In the genomic region with DNA sequence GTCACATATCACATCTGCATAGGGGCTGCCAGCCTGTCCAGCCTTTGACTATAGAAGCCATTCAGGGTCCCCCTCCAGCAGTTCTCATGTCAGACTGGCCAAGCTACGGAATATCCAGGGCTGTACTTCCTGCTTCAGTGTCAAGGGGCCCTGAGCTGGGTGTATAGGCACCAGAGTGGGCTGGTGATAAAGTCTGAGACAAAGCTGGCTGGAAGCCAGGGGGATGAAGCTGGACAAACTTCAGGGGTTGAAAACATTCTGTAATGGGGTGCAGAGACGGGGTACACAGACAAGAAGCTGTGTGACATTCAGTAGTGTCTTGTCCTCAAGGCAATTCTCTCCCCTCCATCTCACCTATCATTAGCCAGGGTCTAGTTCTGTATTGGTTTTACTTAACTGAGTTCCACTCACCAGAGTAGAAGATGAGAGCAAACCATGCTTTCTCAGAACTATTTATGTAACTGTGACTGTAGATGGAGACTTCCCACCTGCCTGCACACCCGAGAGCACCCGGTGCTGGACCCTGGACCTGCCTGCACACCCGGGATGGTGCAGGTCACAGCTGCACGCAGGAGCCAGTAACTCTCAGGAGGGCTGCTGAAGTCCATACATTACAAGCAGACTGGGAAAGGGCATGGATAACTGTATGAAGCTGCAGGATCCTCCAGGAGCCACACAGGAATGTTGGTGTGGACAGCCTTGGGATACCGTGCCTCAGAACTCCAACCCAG, we compare ENCODE assay signal across 8 mouse cellular contexts. TPM values are rescaled to one million over a fixed set of nuclear protein-coding genes. Genes with fewer than 3 reads are reported as not detected.
DNase-seq lines count a peak whose midpoint lies in the region; ATAC-seq and TF ChIP-seq lines count a peak whose summit lies in the region.

No protein-coding gene starts in this region.

- H3K9me3 ChIP-seq in midbrain, postnatal 0 days (ENCODE audit: low read length) = no peaks in the 10 kb centered on the region
- no peaks in the 10 kb centered on the region for H3K9me3 ChIP-seq in midbrain, embryonic 14.5 days (ENCODE audit: control insufficient read depth, low read length)
- H3K9me3 ChIP-seq in heart, embryonic 16.5 days (replicated peaks; ENCODE audit: control insufficient read depth, low read length) = no peaks in the 10 kb centered on the region
- no peaks in the 10 kb centered on the region for H3K9me3 ChIP-seq in limb, embryonic 15.5 days
- no peaks in the 10 kb centered on the region for H3K9me3 ChIP-seq in midbrain, embryonic 16.5 days (replicated peaks; ENCODE audit: control insufficient read depth, low read length, poor library complexity, severe bottlenecking)

- peaks cover 6% of the 10 kb centered on the region; the same call in 1 of the 2 replicates for H3K27me3 ChIP-seq in midbrain, postnatal 0 days (ENCODE audit: insufficient read depth, low read length)
- H3K27me3 ChIP-seq in midbrain, embryonic 14.5 days (ENCODE audit: control insufficient read depth, insufficient read depth, low read length) = no peaks in the 10 kb centered on the region
- no peaks in the 10 kb centered on the region for H3K27me3 ChIP-seq in heart, embryonic 16.5 days (ENCODE audit: control insufficient read depth, insufficient read depth, low read length)
- H3K27me3 ChIP-seq in limb, embryonic 15.5 days = no peaks in the 10 kb centered on the region
- H3K27me3 ChIP-seq in midbrain, embryonic 16.5 days (ENCODE audit: control insufficient read depth, insufficient read depth, low read depth, low read length) = no peaks in the 10 kb centered on the region; the same call in 1 of the 2 replicates

- TF ChIP-seq CTCF in midbrain, postnatal 0 days (IDR thresholded peaks at IDR 0.05) = no peak

- H3K27ac ChIP-seq in midbrain, postnatal 0 days (ENCODE audit: low read depth, low read length) = no peak overlapping the region
- H3K27ac ChIP-seq in midbrain, embryonic 14.5 days (replicated peaks; ENCODE audit: low read depth, low read length) = no peak overlapping the region
- H3K27ac ChIP-seq in heart, embryonic 16.5 days (ENCODE audit: low read length) = peak overlapping the region; percentile 4; the same call in 1 of the 2 replicates
- H3K27ac ChIP-seq in limb, embryonic 15.5 days = no peak overlapping the region
- no peak overlapping the region for H3K27ac ChIP-seq in midbrain, embryonic 16.5 days (ENCODE audit: low read length)

- H3K4me3 ChIP-seq in midbrain, postnatal 0 days (ENCODE audit: low read depth, low read length) = 0 out of 2 replicates have a peak overlapping the region, but pooled peaks have one; percentile 5
- no peak overlapping the region for H3K4me3 ChIP-seq in midbrain, embryonic 14.5 days (replicated peaks; ENCODE audit: low read depth, low read length)
- peak overlapping the region; percentile 60 for H3K4me3 ChIP-seq in heart, embryonic 16.5 days (ENCODE audit: low read length)
- H3K4me3 ChIP-seq in limb, embryonic 15.5 days = no peak overlapping the region; the same call in 1 of the 2 replicates
- no peak overlapping the region for H3K4me3 ChIP-seq in midbrain, embryonic 16.5 days (ENCODE audit: low read depth, low read length)

- no peaks in the 10 kb centered on the region for H3K36me3 ChIP-seq in midbrain, postnatal 0 days (ENCODE audit: insufficient read depth, low read length)
- no peaks in the 10 kb centered on the region for H3K36me3 ChIP-seq in midbrain, embryonic 14.5 days (ENCODE audit: control insufficient read depth, insufficient read depth, low read length)
- H3K36me3 ChIP-seq in heart, embryonic 16.5 days (ENCODE audit: control insufficient read depth, insufficient read depth) = peaks cover 13% of the 10 kb centered on the region
- H3K36me3 ChIP-seq in limb, embryonic 15.5 days = no peaks in the 10 kb centered on the region
- no peaks in the 10 kb centered on the region for H3K36me3 ChIP-seq in midbrain, embryonic 16.5 days (ENCODE audit: control insufficient read depth, insufficient read depth, low read length)

- ATAC-seq in midbrain, postnatal 0 days (ENCODE audit: low FRiP score) = no peak
- ATAC-seq in midbrain, embryonic 14.5 days (ENCODE audit: low FRiP score, low TSS enrichment) = no peak
- no peak for ATAC-seq in heart, embryonic 16.5 days (replicated peaks; ENCODE audit: extremely low read depth, insufficient read depth, low FRiP score)
- no peak; the same call in 1 of the 2 replicates for ATAC-seq in limb, embryonic 15.5 days (ENCODE audit: insufficient number of reproducible peaks, low FRiP score, low TSS enrichment, low read depth)
- no peak for ATAC-seq in midbrain, embryonic 16.5 days

- no peak overlapping the region for H3K9ac ChIP-seq in midbrain, postnatal 0 days (replicated peaks; ENCODE audit: low read length, poor library complexity, severe bottlenecking)
- H3K9ac ChIP-seq in midbrain, embryonic 14.5 days (replicated peaks; ENCODE audit: low read length) = no peak overlapping the region
- peak overlapping the region; percentile 76 for H3K9ac ChIP-seq in heart, embryonic 16.5 days (ENCODE audit: low read length)
- no peak overlapping the region for H3K9ac ChIP-seq in limb, embryonic 15.5 days
- H3K9ac ChIP-seq in midbrain, embryonic 16.5 days (ENCODE audit: low read depth, low read length) = no peak overlapping the region

- H3K4me1 ChIP-seq in midbrain, postnatal 0 days (ENCODE audit: insufficient read depth, low read length) = no peaks in the 10 kb centered on the region
- H3K4me1 ChIP-seq in midbrain, embryonic 14.5 days (ENCODE audit: control insufficient read depth, insufficient read depth, low read length) = no peaks in the 10 kb centered on the region
- peaks cover 20% of the 10 kb centered on the region for H3K4me1 ChIP-seq in heart, embryonic 16.5 days (ENCODE audit: control insufficient read depth, insufficient read depth, low read length)
- H3K4me1 ChIP-seq in limb, embryonic 15.5 days = peaks cover 20% of the 10 kb centered on the region
- H3K4me1 ChIP-seq in midbrain, embryonic 16.5 days (ENCODE audit: control insufficient read depth, insufficient read depth, low read length) = peaks cover 8% of the 10 kb centered on the region; the same call in 1 of the 2 replicates

- 83% methylated on average over 7 of the region's 7 CpGs for WGBS in midbrain, postnatal 0 days
- 79% methylated on average over 7 of the region's 7 CpGs for WGBS in midbrain, embryonic 14.5 days
- 39% methylated on average over 7 of the region's 7 CpGs for WGBS in heart, embryonic 16.5 days
- 64% methylated on average over 7 of the region's 7 CpGs for whole genome bisulfite sequencing in limb, embryonic 15.5 days
- WGBS in midbrain, embryonic 16.5 days = 76% methylated on average over 7 of the region's 7 CpGs

- no peak for DNase-seq in midbrain, postnatal 0 days (ENCODE audit: low spot score)
- DNase-seq in midbrain, embryonic 14.5 days = no peak
- peak; percentile 32 for DNase-seq in thymus, postnatal 0 days (ENCODE audit: low spot score)
- no peak for DNase-seq in ovary, postnatal 36 days (ENCODE audit: low spot score)
- no peak for DNase-seq in left cerebral cortex, adult 18-20 months (ENCODE audit: low spot score in 2 of 2)

- peak overlapping the region; percentile 71 for H3K4me2 ChIP-seq in midbrain, postnatal 0 days (ENCODE audit: low read depth, low read length, poor library complexity, severe bottlenecking)
- no peak overlapping the region for H3K4me2 ChIP-seq in midbrain, embryonic 14.5 days (ENCODE audit: low read length)
- peak overlapping the region; percentile 82 for H3K4me2 ChIP-seq in heart, embryonic 16.5 days (ENCODE audit: low read depth, low read length)
- peak overlapping the region; percentile 69; the same call in 1 of the 2 replicates for H3K4me2 ChIP-seq in limb, embryonic 15.5 days
- H3K4me2 ChIP-seq in midbrain, embryonic 16.5 days (ENCODE audit: low read length) = no peak overlapping the region

RNA-seq across cellular contexts. Expression of a gene that starts 1.9 kb away (rescaled TPM):
- 6.2 and 7.6 TPM in 2 replicates for total RNA-seq in midbrain, postnatal 0 days (2014; rRNA removed)
- 4.9 and 5.8 TPM in 2 replicates for polyA plus RNA-seq in midbrain, postnatal 0 days (2015; fragmentation: Nextera tagmentation; extraction: Ambion mirVana)
- polyA plus RNA-seq in midbrain, embryonic 14.5 days (2014; fragmentation: Nextera tagmentation; extraction: Ambion mirVana) = 1.4 and 5.0 TPM in 2 replicates
- polyA plus RNA-seq in heart, embryonic 16.5 days (2015; fragmentation: Nextera tagmentation; extraction: Ambion mirVana) = 11.6 and 14.5 TPM in 2 replicates
- polyA plus RNA-seq in limb, embryonic 15.5 days (2015; fragmentation: Nextera tagmentation; extraction: Ambion mirVana) = 7.1 and 7.3 TPM in 2 replicates
- 57.1 and 61.0 TPM in 2 replicates for polyA plus RNA-seq in thymus, postnatal 0 days (2015; fragmentation: Nextera tagmentation; extraction: Ambion mirVana)
- 1 to 10 TPM; 7.0 to 7.7 TPM for total RNA-seq in left cerebral cortex, adult 18-20 months (2021)
- 2.0 and 2.8 TPM in 2 replicates for polyA plus RNA-seq in midbrain, embryonic 16.5 days (2015; fragmentation: Nextera tagmentation; extraction: Ambion mirVana)

RNA-seq across cellular contexts. Expression of a gene that starts 32.5 kb away (rescaled TPM):
- 0.60 and 1.5 TPM in 2 replicates for total RNA-seq in midbrain, postnatal 0 days (2014; rRNA removed)
- 0.12 and 0.27 TPM in 2 replicates for polyA plus RNA-seq in midbrain, postnatal 0 days (2015; fragmentation: Nextera tagmentation; extraction: Ambion mirVana)
- 0.34 TPM in 1 of 2 replicates, not detected in the other for polyA plus RNA-seq in midbrain, embryonic 14.5 days (2014; fragmentation: Nextera tagmentation; extraction: Ambion mirVana)
- polyA plus RNA-seq in heart, embryonic 16.5 days (2015; fragmentation: Nextera tagmentation; extraction: Ambion mirVana) = 0.15 and 0.28 TPM in 2 replicates
- polyA plus RNA-seq in limb, embryonic 15.5 days (2015; fragmentation: Nextera tagmentation; extraction: Ambion mirVana) = 0.33 and 0.36 TPM in 2 replicates
- 0.29 and 0.46 TPM in 2 replicates for polyA plus RNA-seq in thymus, postnatal 0 days (2015; fragmentation: Nextera tagmentation; extraction: Ambion mirVana)
- under 1 TPM in 1 of 2 experiments, not detected in 1; 0.49 TPM for total RNA-seq in left cerebral cortex, adult 18-20 months (2021)
- polyA plus RNA-seq in midbrain, embryonic 16.5 days (2015; fragmentation: Nextera tagmentation; extraction: Ambion mirVana) = 0.15 and 0.20 TPM in 2 replicates

RNA-seq across cellular contexts. Expression of a gene that starts 43.1 kb away (rescaled TPM):
- 4.3 and 8.2 TPM in 2 replicates for total RNA-seq in midbrain, postnatal 0 days (2014; rRNA removed)
- polyA plus RNA-seq in midbrain, postnatal 0 days (2015; fragmentation: Nextera tagmentation; extraction: Ambion mirVana) = 2.4 and 3.0 TPM in 2 replicates
- polyA plus RNA-seq in midbrain, embryonic 14.5 days (2014; fragmentation: Nextera tagmentation; extraction: Ambion mirVana) = 3.2 and 4.5 TPM in 2 replicates
- 0.55 and 0.66 TPM in 2 replicates for polyA plus RNA-seq in heart, embryonic 16.5 days (2015; fragmentation: Nextera tagmentation; extraction: Ambion mirVana)
- polyA plus RNA-seq in limb, embryonic 15.5 days (2015; fragmentation: Nextera tagmentation; extraction: Ambion mirVana) = 2.0 and 3.0 TPM in 2 replicates
- 7.6 and 8.8 TPM in 2 replicates for polyA plus RNA-seq in thymus, postnatal 0 days (2015; fragmentation: Nextera tagmentation; extraction: Ambion mirVana)
- total RNA-seq in left cerebral cortex, adult 18-20 months (2021) = 1 to 10 TPM; 1.7 to 3.0 TPM
- polyA plus RNA-seq in midbrain, embryonic 16.5 days (2015; fragmentation: Nextera tagmentation; extraction: Ambion mirVana) = 1.3 and 1.8 TPM in 2 replicates

RNA-seq across cellular contexts. Expression of a gene that starts 43.6 kb away (rescaled TPM):
- total RNA-seq in midbrain, postnatal 0 days (2014; rRNA removed) = 7.7 and 8.6 TPM in 2 replicates
- polyA plus RNA-seq in midbrain, postnatal 0 days (2015; fragmentation: Nextera tagmentation; extraction: Ambion mirVana) = 3.4 and 3.7 TPM in 2 replicates
- 0.75 and 1.6 TPM in 2 replicates for polyA plus RNA-seq in midbrain, embryonic 14.5 days (2014; fragmentation: Nextera tagmentation; extraction: Ambion mirVana)
- 0.89 and 0.98 TPM in 2 replicates for polyA plus RNA-seq in heart, embryonic 16.5 days (2015; fragmentation: Nextera tagmentation; extraction: Ambion mirVana)
- 2.0 and 2.8 TPM in 2 replicates for polyA plus RNA-seq in limb, embryonic 15.5 days (2015; fragmentation: Nextera tagmentation; extraction: Ambion mirVana)
- polyA plus RNA-seq in thymus, postnatal 0 days (2015; fragmentation: Nextera tagmentation; extraction: Ambion mirVana) = 1.1 and 2.1 TPM in 2 replicates
- total RNA-seq in left cerebral cortex, adult 18-20 months (2021) = 1 to 10 TPM; 2.3 to 3.7 TPM
- polyA plus RNA-seq in midbrain, embryonic 16.5 days (2015; fragmentation: Nextera tagmentation; extraction: Ambion mirVana) = 1.8 and 3.6 TPM in 2 replicates

RNA-seq across cellular contexts. Expression of a gene that starts 52.4 kb away (rescaled TPM):
- 38.9 and 41.5 TPM in 2 replicates for total RNA-seq in midbrain, postnatal 0 days (2014; rRNA removed)
- 5.0 and 5.1 TPM in 2 replicates for polyA plus RNA-seq in midbrain, postnatal 0 days (2015; fragmentation: Nextera tagmentation; extraction: Ambion mirVana)
- polyA plus RNA-seq in midbrain, embryonic 14.5 days (2014; fragmentation: Nextera tagmentation; extraction: Ambion mirVana) = 6.3 and 8.4 TPM in 2 replicates
- polyA plus RNA-seq in heart, embryonic 16.5 days (2015; fragmentation: Nextera tagmentation; extraction: Ambion mirVana) = 4.2 and 4.3 TPM in 2 replicates
- 5.6 and 7.8 TPM in 2 replicates for polyA plus RNA-seq in limb, embryonic 15.5 days (2015; fragmentation: Nextera tagmentation; extraction: Ambion mirVana)
- polyA plus RNA-seq in thymus, postnatal 0 days (2015; fragmentation: Nextera tagmentation; extraction: Ambion mirVana) = 3.5 and 5.5 TPM in 2 replicates
- total RNA-seq in left cerebral cortex, adult 18-20 months (2021) = 10 to 100 TPM; 57.1 to 60.2 TPM
- 6.7 and 6.9 TPM in 2 replicates for polyA plus RNA-seq in midbrain, embryonic 16.5 days (2015; fragmentation: Nextera tagmentation; extraction: Ambion mirVana)

Comparison
In these comparisons a context has a peak if more than half of its experiments do, and no peak if none do; other contexts are left out.
1. H3K4me2 ChIP-seq: peak in midbrain, postnatal 0 days (single experiment), heart, embryonic 16.5 days (single experiment) and limb, embryonic 15.5 days (single experiment); none in midbrain, embryonic 14.5 days (single experiment) and midbrain, embryonic 16.5 days (single experiment).
2. H3K4me3 ChIP-seq: peak in midbrain, postnatal 0 days (single experiment) and heart, embryonic 16.5 days (single experiment); none in midbrain, embryonic 14.5 days (single experiment), limb, embryonic 15.5 days (single experiment) and midbrain, embryonic 16.5 days (single experiment).